Mouse (Mus musculus) B cell, adult (primary cell): ENCODE measurements around the gene Sall4. TPM values are rescaled to one million over a fixed set of nuclear protein-coding genes. Genes with fewer than 3 reads are reported as not detected.

ENCODE experiments used
- total RNA-seq: library from RNA; stranded (reverse); gene quantifications from 4 replicates; pipeline ENCODE4 v1.2.4, GENCODE M21; 2023; ENCODE audit not compliant: inconsistent age

The Sall4 gene
- total RNA-seq, result not detected in 4 replicates

GRCm38 (mm10) chr2:168767582-168767981 lies at the start of gene Sall4:
Gene Sall4, minus strand, starts transcription at chr2:168767943.

GRCm38 (mm10) chr2:168742059-168742627 lies 25.6 kb downstream of the Sall4 start, which contains the start of gene Atp9a:
Gene Atp9a, minus strand, starts transcription at chr2:168742409.

Other genes starting within 250 kb of the Sall4 start
- 45.3 to 50.5 TPM (median 49.1 TPM) in 4 replicates for gene Nfatc2, start 166.3 kb downstream of the Sall4 start, total RNA-seq
- 0.48 to 2.6 TPM (median 1.2 TPM) in 4 replicates for gene Atp9a, start 25.5 kb downstream of the Sall4 start, total RNA-seq
- gene Zfp64, start 187.6 kb upstream of the Sall4 start, total RNA-seq, result 19.7 to 23.3 TPM (median 22.4 TPM) in 4 replicates